Mouse (Mus musculus) stomach, postnatal 0 days (tissue): ENCODE data around the gene Calm3.

Source experiments
- CTCF ChIP-seq: IDR thresholded peaks from 2 replicates; pipeline ENCODE4 v1.5.1; 2016; ENCODE audit warnings: antibody characterized with exemption, low read depth, mild to moderate bottlenecking, moderate library complexity
- EP300 ChIP-seq: optimal IDR thresholded peaks from 2 replicates; pipeline ENCODE3; 2016; ENCODE audit warnings: antibody characterized with exemption

- no peak for TF ChIP-seq CTCF
- TF ChIP-seq EP300: no peak
Measured at GRCm38 (mm10) chr7:16911904-16912303, 12.0 kb downstream of the Calm3 start.
